Mouse (Mus musculus) stomach, postnatal 0 days (tissue): ENCODE data around the gene Cd19.

Experiments used
- CTCF ChIP-seq: IDR thresholded peaks from 2 replicates; pipeline ENCODE4 v1.5.1; 2016; ENCODE audit warnings: antibody characterized with exemption, low read depth, mild to moderate bottlenecking, moderate library complexity
- EP300 ChIP-seq: optimal IDR thresholded peaks from 2 replicates; pipeline ENCODE3; 2016; ENCODE audit warnings: antibody characterized with exemption

DNA sequence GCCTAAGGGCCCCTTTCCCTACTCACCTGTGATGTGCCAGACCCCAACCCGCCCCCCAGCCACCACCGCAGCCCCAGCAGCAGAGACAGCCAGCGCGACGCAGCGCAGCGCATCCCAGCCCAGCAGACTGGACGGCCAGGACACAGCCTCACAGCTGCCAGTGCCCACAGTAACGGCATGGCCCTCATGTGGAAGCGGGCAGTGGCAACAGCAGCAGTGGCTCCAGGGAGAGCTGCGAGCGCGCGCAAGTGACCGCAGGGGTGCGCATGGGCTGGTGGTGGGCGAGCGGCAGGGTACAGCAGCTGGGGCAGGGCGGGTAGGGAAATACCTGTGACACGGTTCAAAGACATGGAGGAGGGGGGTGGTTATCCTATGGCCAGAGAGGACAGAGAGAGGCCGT lies 31.5 kb upstream of the Cd19 start:
- TF ChIP-seq CTCF (no peak), EP300 (no peak)
